Mouse (Mus musculus) megakaryocyte progenitor cell, adult 5-6 weeks (primary cell): ENCODE results near the gene Endou. TPM values are rescaled to one million over a fixed set of nuclear protein-coding genes. Genes with fewer than 3 reads are reported as not detected.

Experiments
- ATAC-seq: replicated peaks from 2 replicates; pipeline ENCODE4 v1.8.0; 2016; ENCODE audit warnings: mild to moderate bottlenecking, moderate TSS enrichment, inconsistent platforms; ENCODE audit not compliant: poor library complexity
- total RNA-seq, 2 experiments: library from RNA; stranded (forward) in 1 of 2; stranded (reverse) in 1 of 2; fragments of 157-497, 149-512 nt in 1 of 2; fragments of 200-1000 nt in 1 of 2; gene quantifications; 2 replicates each; pipeline versions ENCODE4 v1.2.3 to v1.2.4; 2015 to 2017

Gene Endou
- total RNA-seq, 2 experiments from 2014 or later, result 0.86 to 1.7 TPM

- no peak for ATAC-seq
These were observed 24.2 kb upstream of the Endou start for GRCm38 (mm10) chr15:97755361-97755760.

- no peak for ATAC-seq
These were observed 23.3 kb upstream of the Endou start for GRCm38 (mm10) chr15:97754476-97754875.

GRCm38 (mm10) chr15:97752491-97752890 is 21.4 kb upstream of the Endou start:
- no peak for ATAC-seq

GRCm38 (mm10) chr15:97751676-97752075 is 20.5 kb upstream of the Endou start:
- ATAC-seq, result no peak

- ATAC-seq, result peak; percentile 71
These were observed 19.6 kb upstream of the Endou start for GRCm38 (mm10) chr15:97750697-97751096.

- ATAC-seq, result 0 out of 2 replicates have a peak, but pooled peaks have one; percentile 3
These were observed 18.7 kb upstream of the Endou start for GRCm38 (mm10) chr15:97749841-97750240.

GRCm38 (mm10) chr15:97749397-97749796 is 18.3 kb upstream of the Endou start:
- ATAC-seq, result no peak

GRCm38 (mm10) chr15:97748964-97749363 is 17.8 kb upstream of the Endou start:
- ATAC-seq, result no peak

- peak; percentile 50 for ATAC-seq
These were observed 17.2 kb upstream of the Endou start for GRCm38 (mm10) chr15:97748309-97748708.

- ATAC-seq, result no peak
These were observed 16.3 kb upstream of the Endou start for GRCm38 (mm10) chr15:97747486-97747885.

GRCm38 (mm10) chr15:97746748-97747147 is 15.6 kb upstream of the Endou start:
- ATAC-seq, result peak; percentile 15

- no peak for ATAC-seq
These were observed 15.1 kb upstream of the Endou start for GRCm38 (mm10) chr15:97746278-97746677.

GRCm38 (mm10) chr15:97745331-97745730 is 14.2 kb upstream of the Endou start:
- ATAC-seq, result no peak

GRCm38 (mm10) chr15:97744930-97745329 is 13.8 kb upstream of the Endou start:
- ATAC-seq, result peak; percentile 60

GRCm38 (mm10) chr15:97743961-97744525 is 12.9 kb upstream of the Endou start:
- no peak for ATAC-seq

GRCm38 (mm10) chr15:97743210-97743609 is 12.1 kb upstream of the Endou start:
- no peak for ATAC-seq

GRCm38 (mm10) chr15:97742600-97742999 is 11.5 kb upstream of the Endou start:
- no peak for ATAC-seq

- ATAC-seq, result no peak
These were observed 10.9 kb upstream of the Endou start for GRCm38 (mm10) chr15:97742074-97742473.

GRCm38 (mm10) chr15:97741662-97742061 is 10.5 kb upstream of the Endou start:
- no peak for ATAC-seq

- ATAC-seq, result no peak
These were observed 9.2 kb upstream of the Endou start for GRCm38 (mm10) chr15:97740283-97740732.

GRCm38 (mm10) chr15:97738923-97739322 is 7.8 kb upstream of the Endou start:
- ATAC-seq, result peak; percentile 91

GRCm38 (mm10) chr15:97731988-97732387 is 849 bp upstream of the Endou start:
- no peak for ATAC-seq

GRCm38 (mm10) chr15:97730365-97730764 is 774 bp downstream of the Endou start:
- ATAC-seq, result no peak
